10 mouse cellular contexts compared by ENCODE assay signal in the genomic region with DNA sequence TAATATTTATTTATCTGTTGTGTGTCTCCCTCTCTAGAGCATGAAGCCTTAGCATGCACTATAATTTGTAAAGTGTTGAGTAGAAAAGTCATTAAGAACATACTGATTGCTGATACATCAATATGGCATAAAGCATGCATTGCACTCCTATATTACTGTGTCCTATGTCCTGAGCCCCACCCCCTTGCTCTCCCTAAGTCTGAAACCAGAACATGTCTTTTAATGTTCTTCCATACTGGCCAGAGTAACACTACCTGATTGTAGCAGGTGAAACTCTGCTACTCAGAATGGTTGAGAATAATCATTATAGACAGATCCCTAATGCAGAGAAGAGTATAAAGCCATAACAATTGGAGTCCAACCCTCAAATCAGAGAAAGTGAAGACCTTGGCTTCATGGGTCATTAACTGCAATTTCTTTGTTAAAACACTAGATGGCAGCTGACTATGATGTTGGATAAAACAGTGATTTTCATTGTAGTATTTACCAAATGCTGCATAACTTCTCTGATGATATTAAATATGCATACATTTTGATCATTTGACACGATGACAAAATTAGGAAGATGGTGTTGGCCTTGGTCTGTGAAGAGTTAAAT. TPM values are rescaled to one million over a fixed set of nuclear protein-coding genes. Genes with fewer than 3 reads are reported as not detected.
DNase-seq lines count a peak whose midpoint lies in the region; ATAC-seq lines count a peak whose summit lies in the region.
"Had no signal": no experiment of that assay in that cellular context is flagged by ENCODE, and none has a peak within 500 bp of the region (broad histone marks: within the 10 kb centered on the region; RNA-seq: fewer than 3 reads in every experiment).

No protein-coding gene starts in this region.

- intact Hi-C loops in left cerebral cortex, postnatal 14 days (cut with DNase I) = loop anchor here (10.0 kb wide), 1 partner anchor 233 kb away; no protein-coding TSS in a partner anchor

- no peak overlapping the region for H3K4me2 ChIP-seq in hindbrain, embryonic 12.5 days (replicated peaks)
- H3K4me2 ChIP-seq in hindbrain, embryonic 16.5 days (ENCODE audit: low read length) = no peak overlapping the region
- H3K4me2 ChIP-seq: embryonic facial prominence, embryonic 13.5 days had no signal

- no peaks in the 10 kb centered on the region for H3K27me3 ChIP-seq in hindbrain, embryonic 12.5 days
- H3K27me3 ChIP-seq in hindbrain, embryonic 16.5 days (replicated peaks; ENCODE audit: control insufficient read depth, insufficient read depth, low read length) = no peaks in the 10 kb centered on the region
- H3K27me3 ChIP-seq: embryonic facial prominence, embryonic 13.5 days had no signal

- no peak overlapping the region for H3K27ac ChIP-seq in hindbrain, embryonic 12.5 days
- H3K27ac ChIP-seq in hindbrain, embryonic 16.5 days (ENCODE audit: low read depth, low read length) = no peak overlapping the region
- H3K27ac ChIP-seq: embryonic facial prominence, embryonic 13.5 days had no signal

- DNase-seq in 416B (ENCODE audit: low read depth) (peak; percentile 45), NIH3T3 (ENCODE audit: low read depth) (peak; percentile 31)
- no peak for DNase-seq in spleen, postnatal 36 days (ENCODE audit: low spot score in 2 of 2)
- no peak for DNase-seq in layer of hippocampus, adult 8-10 months (ENCODE audit: low spot score in 2 of 2)
- no peak for DNase-seq in left cerebral cortex, postnatal 14 days (ENCODE audit: low spot score in 2 of 2)
- DNase-seq: layer of hippocampus, adult 9-11 months had no signal

- no peaks in the 10 kb centered on the region for H3K9me3 ChIP-seq in hindbrain, embryonic 12.5 days (replicated peaks)
- no peaks in the 10 kb centered on the region for H3K9me3 ChIP-seq in hindbrain, embryonic 16.5 days (ENCODE audit: control insufficient read depth, low read length)
- H3K9me3 ChIP-seq: embryonic facial prominence, embryonic 13.5 days had no signal

- H3K9ac ChIP-seq in hindbrain, embryonic 12.5 days = no peak overlapping the region
- H3K9ac ChIP-seq in hindbrain, embryonic 16.5 days (ENCODE audit: low read depth, low read length) = no peak overlapping the region
- H3K9ac ChIP-seq: embryonic facial prominence, embryonic 13.5 days had no signal

- ATAC-seq in hindbrain, embryonic 12.5 days (ENCODE audit: low FRiP score) = 0 out of 2 replicates have a peak, but pooled peaks have one; percentile 19
- no peak for ATAC-seq in hindbrain, embryonic 16.5 days
- ATAC-seq in megakaryocyte, adult 5-6 weeks (ENCODE audit: poor library complexity, severe bottlenecking) = peak; percentile 64; the same call in 1 of the 2 replicates

- H3K36me3 ChIP-seq in hindbrain, embryonic 12.5 days = no peaks in the 10 kb centered on the region
- H3K36me3 ChIP-seq in hindbrain, embryonic 16.5 days (ENCODE audit: control insufficient read depth, insufficient read depth, low read length) = no peaks in the 10 kb centered on the region
- H3K36me3 ChIP-seq: embryonic facial prominence, embryonic 13.5 days had no signal

- WGBS in hindbrain, embryonic 12.5 days = 7% methylated on average over 1 of the region's 1 CpGs
- WGBS in hindbrain, embryonic 16.5 days = 20% methylated on average over 1 of the region's 1 CpGs

- H3K4me1 ChIP-seq in hindbrain, embryonic 12.5 days = no peaks in the 10 kb centered on the region
- H3K4me1 ChIP-seq in hindbrain, embryonic 16.5 days (ENCODE audit: control insufficient read depth, insufficient read depth, low read depth, low read length) = no peaks in the 10 kb centered on the region
- H3K4me1 ChIP-seq: embryonic facial prominence, embryonic 13.5 days had no signal

- H3K4me3 ChIP-seq in hindbrain, embryonic 12.5 days = no peak overlapping the region
- no peak overlapping the region for H3K4me3 ChIP-seq in hindbrain, embryonic 16.5 days (ENCODE audit: low read length)
- H3K4me3 ChIP-seq: embryonic facial prominence, embryonic 13.5 days had no signal

RNA-seq across cellular contexts. Expression of a gene that starts 52.9 kb away (rescaled TPM):
- 23.7 and 25.5 TPM in 2 replicates for polyA plus RNA-seq in hindbrain, embryonic 12.5 days (2016; fragmentation: Nextera tagmentation; extraction: Ambion mirVana)
- polyA plus RNA-seq in hindbrain, embryonic 16.5 days (2015; fragmentation: Nextera tagmentation; extraction: Ambion mirVana) = 6.9 and 10.4 TPM in 2 replicates
- total RNA-seq in megakaryocyte, adult 5-6 weeks (2015) = 122 and 125 TPM in 2 replicates
- 223 and 224 TPM in 2 replicates for total RNA-seq in megakaryocyte, adult 5-6 weeks (2017)
- 10 to 100 TPM in 2 of 4 experiments, 1 to 10 TPM in 2; 8.1 to 14.4 (median 10.1) TPM for total RNA-seq in layer of hippocampus, adult 8-10 months (2022)
- total RNA-seq in left cerebral cortex, postnatal 14 days (2021) = 1 to 10 TPM; 7.0 to 7.1 TPM

Comparison
In these comparisons a context has a peak if more than half of its experiments do, and no peak if none do; other contexts are left out.
1. DNase-seq: peak in 416B (single experiment) and NIH3T3 (single experiment); none in spleen, postnatal 36 days (0 of 2), layer of hippocampus, adult 8-10 months (0 of 2) and left cerebral cortex, postnatal 14 days (0 of 2).
2. RNA of a gene that starts 52.9 kb away (total RNA-seq): 122 to 224 TPM in megakaryocyte, adult 5-6 weeks; 8.1 to 14.4 TPM in layer of hippocampus, adult 8-10 months and 7.0 to 7.1 TPM in left cerebral cortex, postnatal 14 days; every median in the first group is over 4 times any median in the second.